Mouse (Mus musculus): ENCODE data around the gene E2f2.

The E2f2 gene

DNA sequence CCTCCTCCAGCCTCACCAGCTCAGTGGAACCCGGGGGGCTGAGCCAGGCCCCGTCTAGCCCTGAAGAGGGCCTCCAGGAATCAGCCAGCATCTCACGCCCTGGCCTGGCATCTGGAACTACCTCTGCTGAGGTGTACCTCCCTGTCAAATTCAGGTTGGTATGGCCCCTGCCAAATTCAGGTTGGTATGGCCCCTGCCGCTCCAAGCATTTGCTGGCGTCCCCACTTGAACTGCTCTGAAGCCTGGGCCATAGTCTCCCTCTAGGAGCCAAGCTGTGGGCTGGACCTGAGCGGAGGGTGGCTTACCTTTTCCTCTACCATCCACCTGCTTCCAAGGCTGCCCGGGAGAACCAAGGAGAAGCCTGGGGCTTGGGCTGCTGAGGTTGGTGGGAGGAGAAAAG is 70.5 kb downstream of the E2f2 start:
- no peak for DNase-seq (ENCODE audit: low spot score)

DNA sequence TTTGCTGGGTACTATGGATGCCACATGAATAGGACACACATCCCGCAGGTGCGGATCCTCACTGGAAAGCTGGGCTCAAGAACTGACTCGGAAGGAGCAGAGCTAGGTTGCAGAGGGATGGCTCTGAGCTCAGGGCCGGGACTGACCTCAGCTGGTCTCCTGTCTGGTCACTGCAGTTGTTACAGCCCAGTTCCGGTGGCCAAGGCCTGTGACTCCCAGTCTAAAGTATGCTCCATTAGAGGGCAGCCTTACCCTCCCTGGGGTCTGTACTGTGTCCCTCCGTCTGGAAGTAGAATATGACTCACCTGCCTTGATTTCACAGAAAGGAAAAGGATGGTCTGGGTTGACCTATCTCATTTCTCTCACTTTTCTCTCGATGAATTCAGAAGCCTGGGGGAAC is 72.0 kb downstream of the E2f2 start:
- no peak for DNase-seq (ENCODE audit: low spot score)

Measured in MN1 (cell line).